Mouse (Mus musculus): ENCODE measurements around the gene Sbno1. TPM values are rescaled to one million over a fixed set of nuclear protein-coding genes. Genes with fewer than 3 reads are reported as not detected.

Sbno1 gene
- total RNA-seq, 2 experiments from 2014 or later, result 71.7 to 90.6 TPM

GRCm38 (mm10) chr5:124337909-124338308 lies 87.9 kb downstream of the Sbno1 start:
- DNase-seq, result no peak

GRCm38 (mm10) chr5:124337103-124337502 lies 88.7 kb downstream of the Sbno1 start:
- no peak for DNase-seq

- no peak for DNase-seq
Observed at GRCm38 (mm10) chr5:124334392-124334791, 91.4 kb downstream of the Sbno1 start.

DNA sequence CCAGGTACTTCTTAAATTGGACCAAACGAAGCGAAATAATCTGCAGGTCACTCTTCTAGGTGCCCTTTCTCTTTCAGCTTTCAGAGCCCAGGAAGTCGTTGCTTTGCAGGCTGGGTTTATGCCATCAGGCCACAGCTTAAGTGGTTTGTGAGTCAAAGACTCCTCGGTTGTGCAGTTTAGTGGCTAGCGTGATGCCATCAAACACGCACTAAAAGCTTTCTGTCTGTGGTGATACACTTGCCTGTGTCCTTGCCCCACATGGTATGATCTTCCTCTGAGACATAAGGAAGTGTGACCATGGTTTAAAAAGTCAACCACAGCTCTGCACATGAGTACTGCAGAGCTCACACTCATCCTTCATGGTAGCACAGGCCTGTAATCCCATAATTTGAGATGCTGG lies 95.7 kb downstream of the Sbno1 start:
- no peak for DNase-seq

- peak; percentile 99 for DNase-seq
Observed at GRCm38 (mm10) chr5:124327510-124328364, 98.1 kb downstream of the Sbno1 start, which contains the start of the genes Mphosph9 and 2810006K23Rik. Gene Mphosph9, minus strand, starts transcription at chr5:124327972. Gene 2810006K23Rik, plus strand, starts transcription at chr5:124328089.

DNA sequence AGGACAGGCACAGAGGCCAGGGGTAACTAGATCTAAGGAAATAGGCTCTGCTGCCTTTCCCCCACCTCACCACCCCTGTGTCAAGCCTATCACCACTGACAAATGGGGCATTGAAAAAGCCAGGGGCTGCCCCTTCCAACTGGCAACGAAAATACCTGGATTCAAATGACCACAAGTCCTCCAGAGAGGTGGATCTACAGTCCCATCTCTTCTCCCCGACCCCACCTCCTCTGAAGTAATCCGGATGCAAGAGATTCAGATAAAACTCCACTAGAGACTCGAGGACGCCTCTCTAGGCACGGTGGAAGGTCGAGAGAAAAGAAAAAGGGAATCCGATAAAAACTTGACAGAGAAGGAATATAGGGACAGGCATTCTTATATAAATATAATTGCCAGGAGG lies 99.0 kb downstream of the Sbno1 start:
- no peak for DNase-seq

Small RNAs within 50 kb of the gene (microRNA-seq; reads per million reads assigned to microRNA genes)
- 2.8 reads per million for gene Gm27486

Other genes starting within 250 kb of the Sbno1 start
- 10 to 100 TPM; 40.4 to 53.6 TPM for gene Pitpnm2, start 176.2 kb downstream of the Sbno1 start, total RNA-seq (2021)
- gene Mphosph9, start 98.0 kb downstream of the Sbno1 start, total RNA-seq (2021), result 10 to 100 TPM in 1 of 2 experiments, 1 to 10 TPM in 1; 6.1 to 10.1 TPM
- 10 to 100 TPM; 11.9 to 15.0 TPM for gene 2810006K23Rik, start 97.9 kb downstream of the Sbno1 start, total RNA-seq (2021)
- 100 to 1,000 TPM; 152 to 162 TPM for gene Cdk2ap1, start 62.9 kb downstream of the Sbno1 start, total RNA-seq (2021)
- 100 to 1,000 TPM; 105 to 109 TPM for gene Kmt5a, start 13.9 kb upstream of the Sbno1 start, total RNA-seq (2021)
- 10 to 100 TPM; 20.4 to 21.0 TPM for gene Rilpl2, start 52.4 kb upstream of the Sbno1 start, total RNA-seq (2021)
- gene Snrnp35, start 57.1 kb upstream of the Sbno1 start, total RNA-seq (2021), result 10 to 100 TPM; 16.1 to 18.7 TPM
- gene Rilpl1, start 105.4 kb upstream of the Sbno1 start, total RNA-seq (2021), result 10 to 100 TPM; 18.2 to 23.4 TPM
- gene Tmed2, start 114.7 kb upstream of the Sbno1 start, total RNA-seq (2021), result 100 to 1,000 TPM; 212 to 221 TPM
- 10 to 100 TPM; 10.7 to 14.2 TPM for gene Ddx55, start 126.9 kb upstream of the Sbno1 start, total RNA-seq (2021)
- 10 to 100 TPM; 42.0 to 49.9 TPM for gene Eif2b1, start 153.1 kb upstream of the Sbno1 start, total RNA-seq (2021)
- 10 to 100 TPM; 35.3 to 36.8 TPM for gene Gtf2h3, start 153.1 kb upstream of the Sbno1 start, total RNA-seq (2021)
- gene Atp6v0a2, start 202.6 kb upstream of the Sbno1 start, total RNA-seq (2021), result 10 to 100 TPM; 54.1 to 59.2 TPM